Mouse (Mus musculus): ENCODE measurements around the gene Ly6g6c. TPM values are rescaled to one million over a fixed set of nuclear protein-coding genes. Genes with fewer than 3 reads are reported as not detected.

Gene Ly6g6c
- 0.17 TPM in 1 of 2 replicates, not detected in the other for polyA plus RNA-seq (2015; fragmentation: Nextera tagmentation; extraction: Ambion mirVana)

DNA sequence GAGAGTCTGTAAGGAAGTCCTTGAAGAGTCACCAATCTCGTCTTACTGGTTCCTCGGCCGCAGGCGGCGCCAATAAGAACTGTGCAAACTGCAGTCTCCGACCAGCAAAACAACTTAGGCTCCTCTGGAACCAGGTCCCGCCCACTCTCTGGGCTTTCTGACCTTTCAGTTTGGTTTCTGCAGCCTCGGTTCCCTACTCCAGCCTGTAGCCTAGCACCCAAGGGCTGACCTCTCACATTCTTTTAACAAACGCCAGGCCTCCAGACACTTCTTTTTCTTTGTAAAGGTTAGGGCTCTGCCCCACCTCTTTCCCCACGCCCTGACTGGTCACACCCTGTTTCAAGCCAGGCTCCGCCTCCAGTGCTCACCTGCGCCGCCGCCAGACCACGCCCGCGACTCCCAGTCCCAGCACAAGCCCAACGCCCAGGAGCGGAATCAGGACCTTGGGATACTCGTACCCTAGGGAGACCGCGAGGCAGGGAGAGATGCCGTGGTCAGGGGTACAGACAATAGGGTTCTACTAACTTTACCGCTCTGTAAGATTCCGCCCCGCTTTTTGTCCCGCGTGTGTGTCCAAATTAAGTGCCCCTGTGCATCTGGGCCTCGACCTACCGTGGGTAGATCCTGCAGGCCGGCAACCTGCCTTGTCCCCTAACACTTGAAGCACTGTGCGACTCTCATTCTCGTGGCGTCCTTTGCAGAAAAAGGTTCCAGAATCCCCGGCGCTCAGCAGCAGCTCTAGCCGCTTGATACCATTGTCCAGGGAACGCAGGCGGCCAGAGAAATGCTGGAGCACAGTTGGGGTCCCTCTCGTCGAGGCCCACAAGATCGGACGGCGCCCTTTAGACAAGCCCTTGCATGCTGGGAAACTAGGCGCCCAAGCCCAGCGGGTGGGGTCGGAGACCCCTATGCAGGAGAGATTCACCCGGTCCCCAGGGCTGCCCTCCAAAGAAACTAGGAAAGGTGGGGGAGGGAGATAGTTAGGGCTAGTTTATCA is at the start of gene Ly6g6c:
Gene Ly6g6c, plus strand, starts transcription at position 438 of the 997 bp plus-strand sequence.
- peak; percentile 35; the same call in 1 of the 2 replicates for ATAC-seq (replicated peaks; ENCODE audit: extremely low read depth, insufficient read depth, low FRiP score)
- 3% methylated on average over 48 of the region's 48 CpGs for WGBS
- Histone ChIP-seq H3K4me2 (ENCODE audit: low read depth, low read length) (peak within 1 kb of the TSS; percentile 74), H3K9ac (ENCODE audit: low read length) (peak within 1 kb of the TSS; percentile 50; the same call in 1 of the 2 replicates), H3K4me3 (ENCODE audit: low read length) (peak within 1 kb of the TSS; percentile 47), H3K9me3 (replicated peaks; ENCODE audit: control insufficient read depth, low read length) (no peaks in the 10 kb centered on the region), H3K36me3 (ENCODE audit: control insufficient read depth, insufficient read depth) (peaks cover 11% of the 10 kb centered on the region; the same call in 1 of the 2 replicates), H3K27ac (ENCODE audit: low read length) (no peak within 1 kb of the TSS), H3K27me3 (ENCODE audit: control insufficient read depth, insufficient read depth, low read length) (peaks cover 28% of the 10 kb centered on the region), H3K4me1 (ENCODE audit: control insufficient read depth, insufficient read depth, low read length) (peaks cover 15% of the 10 kb centered on the region)

GRCm38 (mm10) chr17:35016376-35016775 is 48.8 kb upstream of the Ly6g6c start, which contains the start of gene Vwa7:
TSS of gene Vwa7 (plus strand) at chr17:35016579.
- Histone ChIP-seq H3K27ac (ENCODE audit: low read length) (peak within 1 kb of the TSS; percentile 36; the same call in 1 of the 2 replicates), H3K27me3 (ENCODE audit: control insufficient read depth, insufficient read depth, low read length) (no peaks in the 10 kb centered on the region), H3K4me1 (ENCODE audit: control insufficient read depth, insufficient read depth, low read length) (peaks cover 12% of the 10 kb centered on the region), H3K4me2 (ENCODE audit: low read depth, low read length) (no peak within 1 kb of the TSS), H3K9ac (ENCODE audit: low read length) (peak within 1 kb of the TSS; percentile 49), H3K4me3 (ENCODE audit: low read length) (no peak within 1 kb of the TSS), H3K9me3 (replicated peaks; ENCODE audit: control insufficient read depth, low read length) (no peaks in the 10 kb centered on the region), H3K36me3 (ENCODE audit: control insufficient read depth, insufficient read depth) (peaks cover 39% of the 10 kb centered on the region)
- ATAC-seq (replicated peaks; ENCODE audit: extremely low read depth, insufficient read depth, low FRiP score), result peak; percentile 53
- WGBS, result 33% methylated on average over 12 of the region's 12 CpGs

- Histone ChIP-seq H3K4me3 (ENCODE audit: low read length) (no peak overlapping the region), H3K36me3 (ENCODE audit: control insufficient read depth, insufficient read depth) (peaks cover 33% of the 10 kb centered on the region), H3K27me3 (ENCODE audit: control insufficient read depth, insufficient read depth, low read length) (no peaks in the 10 kb centered on the region), H3K9me3 (replicated peaks; ENCODE audit: control insufficient read depth, low read length) (no peaks in the 10 kb centered on the region), H3K4me2 (ENCODE audit: low read depth, low read length) (no peak overlapping the region), H3K4me1 (ENCODE audit: control insufficient read depth, insufficient read depth, low read length) (peaks cover 18% of the 10 kb centered on the region), H3K9ac (ENCODE audit: low read length) (peak overlapping the region; percentile 49), H3K27ac (ENCODE audit: low read length) (peak overlapping the region; percentile 36; the same call in 1 of the 2 replicates)
- ATAC-seq (replicated peaks; ENCODE audit: extremely low read depth, insufficient read depth, low FRiP score), result no peak
- 75% methylated on average over 10 of the region's 10 CpGs for WGBS
These were observed 48.1 kb upstream of the Ly6g6c start for GRCm38 (mm10) chr17:35016791-35017705.

- Histone ChIP-seq H3K9me3 (replicated peaks; ENCODE audit: control insufficient read depth, low read length) (no peaks in the 10 kb centered on the region), H3K9ac (ENCODE audit: low read length) (no peak overlapping the region), H3K36me3 (ENCODE audit: control insufficient read depth, insufficient read depth) (peaks cover 27% of the 10 kb centered on the region), H3K4me1 (ENCODE audit: control insufficient read depth, insufficient read depth, low read length) (peaks cover 18% of the 10 kb centered on the region), H3K4me3 (ENCODE audit: low read length) (no peak overlapping the region), H3K27me3 (ENCODE audit: control insufficient read depth, insufficient read depth, low read length) (no peaks in the 10 kb centered on the region), H3K27ac (ENCODE audit: low read length) (no peak overlapping the region), H3K4me2 (ENCODE audit: low read depth, low read length) (no peak overlapping the region)
- no peak for ATAC-seq (replicated peaks; ENCODE audit: extremely low read depth, insufficient read depth, low FRiP score)
- WGBS, result 72% methylated on average over 14 of the region's 14 CpGs
These were observed 47.5 kb upstream of the Ly6g6c start for GRCm38 (mm10) chr17:35017706-35018030.

- Histone ChIP-seq H3K4me1 (ENCODE audit: control insufficient read depth, insufficient read depth, low read length) (peaks cover 18% of the 10 kb centered on the region), H3K27ac (ENCODE audit: low read length) (no peak overlapping the region), H3K9ac (ENCODE audit: low read length) (no peak overlapping the region; the same call in 1 of the 2 replicates), H3K9me3 (replicated peaks; ENCODE audit: control insufficient read depth, low read length) (no peaks in the 10 kb centered on the region), H3K36me3 (ENCODE audit: control insufficient read depth, insufficient read depth) (peaks cover 25% of the 10 kb centered on the region), H3K27me3 (ENCODE audit: control insufficient read depth, insufficient read depth, low read length) (no peaks in the 10 kb centered on the region), H3K4me3 (ENCODE audit: low read length) (no peak overlapping the region), H3K4me2 (ENCODE audit: low read depth, low read length) (no peak overlapping the region)
- WGBS, result 63% methylated on average over 3 of the region's 3 CpGs
- ATAC-seq (replicated peaks; ENCODE audit: extremely low read depth, insufficient read depth, low FRiP score), result no peak
These were observed 47.0 kb upstream of the Ly6g6c start for GRCm38 (mm10) chr17:35018171-35018570.

GRCm38 (mm10) chr17:35019894-35020293 is 45.3 kb upstream of the Ly6g6c start:
- H3K27me3 ChIP-seq (ENCODE audit: control insufficient read depth, insufficient read depth, low read length), result no peaks in the 10 kb centered on the region
- H3K9me3 ChIP-seq (replicated peaks; ENCODE audit: control insufficient read depth, low read length), result no peaks in the 10 kb centered on the region
- no peak overlapping the region for H3K4me2 ChIP-seq (ENCODE audit: low read depth, low read length)
- no peak overlapping the region for H3K27ac ChIP-seq (ENCODE audit: low read length)
- H3K9ac ChIP-seq (ENCODE audit: low read length), result no peak overlapping the region
- H3K4me1 ChIP-seq (ENCODE audit: control insufficient read depth, insufficient read depth, low read length), result peaks cover 18% of the 10 kb centered on the region
- no peak overlapping the region for H3K4me3 ChIP-seq (ENCODE audit: low read length)
- peaks cover 8% of the 10 kb centered on the region for H3K36me3 ChIP-seq (ENCODE audit: control insufficient read depth, insufficient read depth)
- WGBS, result 77% methylated on average over 11 of the region's 11 CpGs
- no peak for ATAC-seq (replicated peaks; ENCODE audit: extremely low read depth, insufficient read depth, low FRiP score)

GRCm38 (mm10) chr17:35020551-35020950 is 44.6 kb upstream of the Ly6g6c start:
- H3K4me3 ChIP-seq (ENCODE audit: low read length), result no peak overlapping the region
- no peak overlapping the region for H3K4me2 ChIP-seq (ENCODE audit: low read depth, low read length)
- no peak for ATAC-seq (replicated peaks; ENCODE audit: extremely low read depth, insufficient read depth, low FRiP score)
- peaks cover 18% of the 10 kb centered on the region for H3K4me1 ChIP-seq (ENCODE audit: control insufficient read depth, insufficient read depth, low read length)
- no peak overlapping the region for H3K27ac ChIP-seq (ENCODE audit: low read length)
- no peaks in the 10 kb centered on the region for H3K27me3 ChIP-seq (ENCODE audit: control insufficient read depth, insufficient read depth, low read length)
- H3K9ac ChIP-seq (ENCODE audit: low read length), result no peak overlapping the region
- 0 out of 2 replicates have a peak, but pooled peaks cover 4% of the 10 kb centered on the region for H3K36me3 ChIP-seq (ENCODE audit: control insufficient read depth, insufficient read depth)
- WGBS, result 86% methylated on average over 8 of the region's 8 CpGs
- no peaks in the 10 kb centered on the region for H3K9me3 ChIP-seq (replicated peaks; ENCODE audit: control insufficient read depth, low read length)

DNA sequence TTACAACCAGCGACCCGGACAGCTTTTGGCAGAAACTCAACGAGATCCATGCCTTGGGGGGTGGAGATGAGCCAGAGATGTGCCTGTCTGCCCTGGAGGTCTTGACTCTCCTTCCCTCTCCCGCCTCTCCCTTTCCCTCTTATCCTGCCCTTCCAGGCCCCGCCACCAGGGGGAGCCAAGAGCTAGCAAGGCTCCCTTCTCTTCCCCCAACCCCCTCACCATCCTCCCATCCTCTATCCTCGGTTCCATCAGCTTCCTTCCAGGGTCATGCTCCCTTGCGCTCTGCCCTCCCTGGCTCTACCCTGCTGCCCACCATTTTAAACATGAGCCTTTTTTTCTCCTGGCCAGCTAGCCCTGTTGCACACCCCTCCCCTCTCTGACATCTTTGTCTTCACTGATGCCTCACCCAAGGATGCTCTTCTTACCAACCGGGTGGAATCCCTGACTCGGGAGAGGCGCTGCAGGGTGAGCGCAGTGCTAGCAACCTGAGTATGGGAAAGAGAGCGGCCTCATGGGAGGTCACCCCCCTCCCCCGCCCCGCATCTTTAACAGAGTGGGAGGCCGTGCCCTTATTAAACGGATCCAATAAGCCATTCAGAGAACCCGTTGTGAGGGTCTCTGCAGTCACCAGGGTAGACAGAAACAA is 43.9 kb upstream of the Ly6g6c start:
- Histone ChIP-seq H3K4me3 (ENCODE audit: low read length) (peak overlapping the region; percentile 3; the same call in 1 of the 2 replicates), H3K27ac (ENCODE audit: low read length) (peak overlapping the region; percentile 81)
- WGBS, result 9% methylated on average over 17 of the region's 17 CpGs

More for the DNA sequence above, 43.9 kb upstream of the Ly6g6c start:
- H3K36me3 ChIP-seq (ENCODE audit: control insufficient read depth, insufficient read depth), result 0 out of 2 replicates have a peak, but pooled peaks cover under 1% of the 10 kb centered on the region
- no peaks in the 10 kb centered on the region for H3K27me3 ChIP-seq (ENCODE audit: control insufficient read depth, insufficient read depth, low read length)
- H3K9me3 ChIP-seq (replicated peaks; ENCODE audit: control insufficient read depth, low read length), result no peaks in the 10 kb centered on the region
- peaks cover 13% of the 10 kb centered on the region for H3K4me1 ChIP-seq (ENCODE audit: control insufficient read depth, insufficient read depth, low read length)
- H3K9ac ChIP-seq (ENCODE audit: low read length), result no peak overlapping the region
- ATAC-seq (replicated peaks; ENCODE audit: extremely low read depth, insufficient read depth, low FRiP score), result peak; percentile 19
- H3K4me2 ChIP-seq (ENCODE audit: low read depth, low read length), result peak overlapping the region; percentile 37
